Mouse (Mus musculus): ENCODE results near the gene Ankmy1.

Gene Ankmy1

DNA sequence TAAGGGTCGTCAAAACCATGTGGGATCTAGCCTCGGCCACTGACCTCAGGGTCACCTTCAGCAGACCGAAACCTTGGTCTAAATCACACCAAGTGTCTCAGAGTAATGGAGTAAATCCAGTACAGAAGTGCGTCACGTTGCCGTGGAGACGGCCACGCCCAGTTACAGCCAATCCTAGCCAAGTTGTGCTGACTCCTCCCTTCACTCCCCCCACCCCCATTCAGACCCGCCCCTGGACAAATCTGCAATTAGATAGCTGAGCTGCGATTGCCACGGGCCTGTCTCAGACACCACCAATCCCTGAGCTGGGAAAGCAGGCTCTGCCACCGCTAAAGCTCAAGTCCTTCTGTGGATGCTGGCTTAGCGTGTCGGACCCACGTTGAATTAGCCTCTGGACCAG lies at the start of gene Ankmy1:
TSS of gene Ankmy1 (minus strand) at position 121 of the 400 bp plus-strand sequence.
- DNase-seq (ENCODE audit: low read depth, low spot score), result no peak

- DNase-seq (ENCODE audit: low read depth, low spot score), result no peak
These were observed 47.9 kb upstream of the Ankmy1 start, which contains the start of gene Gpr35 for GRCm38 (mm10) chr1:92950607-92951006. TSS of gene Gpr35 (plus strand) at chr1:92950865.

- DNase-seq (ENCODE audit: low read depth, low spot score), result no peak
These were observed 46.7 kb upstream of the Ankmy1 start for GRCm38 (mm10) chr1:92949426-92949825.

- no peak for DNase-seq (ENCODE audit: low read depth, low spot score)
These were observed 45.3 kb upstream of the Ankmy1 start for GRCm38 (mm10) chr1:92947966-92948365.

GRCm38 (mm10) chr1:92943219-92943989 lies 40.7 kb upstream of the Ankmy1 start:
- no peak for DNase-seq (ENCODE audit: low read depth, low spot score)

DNA sequence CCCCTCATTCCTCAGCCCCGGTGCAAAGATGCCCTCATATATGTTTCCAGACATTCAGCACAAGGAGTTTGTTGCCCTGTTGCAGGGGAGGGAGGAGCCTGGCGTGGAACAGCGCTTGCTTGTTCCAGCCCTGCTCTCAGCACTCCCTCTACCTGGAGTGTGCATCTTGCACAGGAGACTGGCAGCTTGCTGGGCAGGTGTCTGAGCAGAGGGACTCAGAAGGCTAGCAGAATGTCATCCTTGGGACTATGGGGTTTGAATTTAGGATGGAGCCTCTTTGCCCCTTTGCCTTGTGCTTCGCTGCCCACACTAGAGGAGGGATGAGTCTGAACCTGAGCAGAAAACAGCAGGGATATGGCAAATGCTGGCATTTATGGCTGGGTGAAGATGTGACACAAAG lies 37.0 kb upstream of the Ankmy1 start:
- no peak for DNase-seq (ENCODE audit: low read depth, low spot score)

GRCm38 (mm10) chr1:92937797-92938196 lies 35.1 kb upstream of the Ankmy1 start:
- no peak for DNase-seq (ENCODE audit: low read depth, low spot score)

DNA sequence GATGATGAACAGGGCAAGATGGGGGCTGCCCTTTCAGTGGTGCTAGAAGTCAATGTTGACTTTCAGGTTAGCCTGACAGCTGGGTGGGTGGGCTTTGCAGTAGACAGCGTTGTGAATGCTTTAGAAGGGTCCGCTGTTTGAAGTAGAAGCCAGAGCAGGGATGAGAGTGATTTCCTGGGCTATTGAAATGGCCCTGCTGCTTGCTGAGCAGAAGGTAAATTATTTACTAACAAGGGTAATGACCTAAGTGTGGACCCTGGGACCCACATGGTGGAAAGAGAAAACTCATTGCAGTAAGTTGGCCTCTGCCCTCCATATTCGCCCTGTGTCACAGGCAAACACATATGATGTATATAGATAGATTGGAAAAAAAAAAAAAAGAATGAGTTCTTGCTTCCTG lies 33.8 kb upstream of the Ankmy1 start:
- no peak for DNase-seq (ENCODE audit: low read depth, low spot score)

DNA sequence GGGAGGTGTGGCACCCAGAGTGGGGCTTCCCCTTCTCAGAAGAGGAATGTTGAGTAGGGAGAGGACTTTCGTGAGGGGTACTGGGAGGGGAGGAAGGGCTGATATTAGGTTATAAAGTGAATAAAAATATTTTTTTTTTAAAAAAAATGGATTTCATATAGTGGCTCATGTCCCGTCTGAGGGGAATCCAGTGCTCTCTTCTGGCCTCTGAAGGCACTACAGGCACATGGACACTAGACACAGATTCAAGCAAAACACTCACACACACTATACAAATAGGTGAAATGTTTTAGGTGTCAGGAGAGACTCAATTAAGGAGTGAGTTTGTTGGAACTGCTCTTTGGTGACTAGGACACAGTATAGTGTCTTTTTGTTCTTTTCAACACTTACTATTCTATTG lies 33.3 kb upstream of the Ankmy1 start:
- no peak for DNase-seq (ENCODE audit: low read depth, low spot score)

DNA sequence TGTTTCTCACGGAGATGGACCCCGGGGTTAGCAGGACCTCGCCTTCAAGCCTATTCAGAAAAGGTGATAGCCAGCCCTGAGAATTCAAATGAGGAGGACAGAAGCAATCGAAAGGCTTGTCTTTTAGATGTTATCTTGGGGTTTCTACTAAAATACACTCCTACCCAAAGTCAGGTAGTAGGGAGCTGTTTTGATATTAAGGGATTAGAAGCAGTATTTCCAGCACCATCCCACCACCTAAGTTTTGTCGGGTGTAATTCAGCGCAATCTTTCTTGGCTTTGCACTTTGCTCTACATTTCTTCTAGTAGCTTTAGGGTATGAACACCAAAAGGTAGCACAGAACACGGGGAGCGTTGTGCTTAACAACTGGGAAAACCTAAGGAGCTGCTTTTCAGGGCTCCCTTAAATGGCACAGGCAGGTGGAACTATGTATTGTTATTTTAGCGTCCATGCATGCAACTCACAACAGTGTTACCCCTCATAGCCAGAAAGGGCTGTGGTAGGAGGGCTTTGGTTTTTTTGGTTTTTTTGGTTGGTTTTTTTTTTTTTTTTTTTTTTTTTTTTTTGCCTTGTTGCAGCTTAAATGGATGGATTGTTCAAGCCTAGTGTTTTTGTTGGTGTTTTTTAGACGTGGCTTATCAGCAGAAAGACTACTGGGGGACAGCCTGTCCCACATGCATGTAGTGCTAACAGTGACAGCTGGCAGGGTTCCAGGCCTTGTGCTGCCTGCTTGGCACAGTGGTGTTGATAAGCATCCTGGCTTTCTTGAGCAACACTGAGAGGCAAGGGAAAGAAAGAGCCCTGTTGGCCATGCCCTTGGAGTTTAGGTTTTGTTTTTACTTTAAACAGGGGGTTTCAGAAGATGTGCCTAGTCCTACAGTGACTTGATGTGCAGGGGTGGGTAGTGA lies 32.6 kb upstream of the Ankmy1 start:
- DNase-seq (ENCODE audit: low read depth, low spot score), result no peak

DNA sequence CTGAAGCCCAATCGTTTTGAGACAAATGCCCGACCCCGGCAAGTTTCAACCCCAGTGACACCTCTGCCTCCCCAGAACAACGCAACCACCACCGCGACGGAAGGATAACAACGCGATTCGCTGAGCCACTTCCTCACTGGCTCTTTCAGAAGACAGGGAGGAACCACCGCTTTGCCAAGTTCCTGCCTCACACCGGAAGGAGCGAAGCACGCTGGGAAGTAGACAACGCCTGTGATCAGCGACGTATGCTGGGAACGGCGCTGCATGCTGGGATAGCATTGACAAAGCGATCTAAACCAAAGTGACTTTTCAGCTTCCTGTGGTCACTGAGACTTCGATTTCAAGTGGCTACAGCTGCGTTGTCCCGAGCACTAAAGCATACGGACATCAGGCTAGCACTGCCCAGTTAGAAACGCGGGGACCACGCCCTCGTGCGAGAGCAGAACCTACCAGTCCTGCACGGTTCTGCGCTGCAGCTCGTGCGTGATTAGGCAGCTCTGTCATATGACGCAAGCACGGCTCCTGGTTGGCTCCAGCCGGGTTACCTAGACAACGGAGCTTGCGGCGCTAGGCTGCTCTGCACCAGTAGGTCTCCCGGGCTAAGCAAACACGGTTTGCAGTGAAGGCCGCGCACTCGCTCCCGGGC lies 31.6 kb upstream of the Ankmy1 start, which contains the start of gene Capn10:
TSS of gene Capn10 (plus strand) at position 195 of the 646 bp plus-strand sequence.
- peak; percentile 91 for DNase-seq (ENCODE audit: low read depth, low spot score)

DNA sequence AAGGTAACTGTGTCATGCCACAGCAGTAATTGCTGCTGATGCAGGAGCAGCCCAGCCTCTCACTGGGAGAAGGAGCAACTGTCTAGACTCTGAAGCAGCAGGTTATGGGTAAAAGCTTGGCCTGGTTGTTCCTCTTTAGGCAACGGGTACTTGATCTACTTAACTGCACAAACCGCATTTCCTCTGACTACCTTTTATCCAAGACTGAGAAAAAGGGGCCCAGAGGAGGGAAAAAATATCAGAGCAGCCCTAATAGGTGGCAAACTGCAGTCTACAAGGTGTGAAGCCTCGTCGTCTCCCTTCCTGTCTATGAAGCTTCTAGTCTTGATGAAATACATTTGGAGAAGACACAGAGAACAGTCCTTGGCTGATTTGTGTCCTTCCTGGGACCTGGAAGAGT lies 30.9 kb upstream of the Ankmy1 start:
- no peak for DNase-seq (ENCODE audit: low read depth, low spot score)

- DNase-seq (ENCODE audit: low read depth, low spot score), result no peak
These were observed 27.5 kb upstream of the Ankmy1 start for GRCm38 (mm10) chr1:92930171-92930706.

DNA sequence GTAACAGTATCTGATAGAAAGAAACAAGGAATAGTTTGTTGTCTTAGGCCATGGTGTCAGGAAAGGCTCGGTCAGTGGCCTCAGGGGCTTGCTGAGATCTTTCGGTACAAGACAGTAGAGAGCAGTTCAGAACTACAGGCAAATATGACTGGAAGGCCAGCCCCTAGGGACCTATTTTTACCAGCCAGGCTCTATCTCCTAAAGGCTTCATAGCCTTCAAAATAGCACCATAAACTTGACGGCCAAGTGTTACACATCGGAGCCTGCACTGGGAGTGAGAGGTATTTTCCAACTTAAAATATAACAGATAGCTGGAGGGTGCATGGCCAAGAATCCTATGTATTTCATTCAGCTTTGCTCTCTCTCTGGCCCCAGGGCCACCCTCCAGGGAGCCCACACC lies 18.8 kb upstream of the Ankmy1 start:
- DNase-seq (ENCODE audit: low read depth, low spot score), result no peak

DNA sequence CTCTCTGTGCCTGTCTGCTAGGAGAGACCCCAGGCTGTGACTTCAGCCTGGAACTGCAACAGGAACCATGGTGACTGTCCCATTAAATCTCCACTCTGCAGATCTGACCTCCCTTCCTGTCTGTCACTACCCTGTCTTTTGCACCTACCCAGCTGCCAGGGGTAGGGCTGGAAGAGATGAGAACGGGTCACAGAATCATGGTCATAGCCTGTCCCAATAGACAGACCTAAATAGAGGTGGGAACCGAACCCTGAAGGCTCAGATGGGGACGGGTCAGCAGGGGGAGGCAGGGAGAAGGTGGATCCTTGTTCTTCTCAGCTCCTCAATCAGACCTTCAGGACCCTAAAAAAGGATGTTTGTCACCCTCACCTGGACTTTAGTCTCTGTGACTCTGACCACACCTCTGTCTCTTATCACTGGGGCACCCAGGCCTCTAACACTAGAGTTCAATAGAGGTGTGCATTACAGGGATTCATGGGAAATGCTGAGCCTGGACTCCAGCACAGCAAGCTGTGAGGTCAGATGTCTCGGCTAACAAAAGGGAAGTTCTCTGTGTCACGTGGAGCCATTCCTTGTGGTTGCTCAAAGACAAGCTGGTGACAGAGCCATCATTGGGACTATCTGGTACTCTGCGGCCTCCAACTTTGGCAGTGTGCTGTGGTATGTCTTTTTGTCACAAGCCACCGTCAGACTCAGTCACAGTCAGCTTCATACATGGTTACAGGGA lies 17.9 kb upstream of the Ankmy1 start:
- DNase-seq (ENCODE audit: low read depth, low spot score), result no peak

GRCm38 (mm10) chr1:92919775-92920174 lies 17.1 kb upstream of the Ankmy1 start:
- DNase-seq (ENCODE audit: low read depth, low spot score), result no peak

DNA sequence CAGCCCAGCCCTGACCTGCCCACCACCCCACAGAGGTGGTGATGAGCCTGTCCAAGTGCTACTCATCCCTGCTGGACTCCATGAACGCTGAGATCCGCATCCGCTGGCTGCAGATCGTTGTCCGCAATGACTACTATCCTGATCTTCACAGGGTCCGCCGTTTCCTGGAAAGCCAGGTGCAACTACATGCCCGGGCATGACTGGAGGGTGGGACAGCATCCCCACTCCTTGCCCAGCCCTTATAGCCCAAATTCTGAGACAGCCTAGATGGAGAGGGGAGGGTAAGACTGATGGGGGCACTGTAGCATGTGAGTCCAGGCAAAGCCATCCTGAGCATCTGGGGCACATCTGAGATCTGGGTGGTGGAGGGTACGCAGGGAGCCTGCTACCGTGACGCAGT lies 16.4 kb upstream of the Ankmy1 start:
- no peak for DNase-seq (ENCODE audit: low read depth, low spot score)

DNA sequence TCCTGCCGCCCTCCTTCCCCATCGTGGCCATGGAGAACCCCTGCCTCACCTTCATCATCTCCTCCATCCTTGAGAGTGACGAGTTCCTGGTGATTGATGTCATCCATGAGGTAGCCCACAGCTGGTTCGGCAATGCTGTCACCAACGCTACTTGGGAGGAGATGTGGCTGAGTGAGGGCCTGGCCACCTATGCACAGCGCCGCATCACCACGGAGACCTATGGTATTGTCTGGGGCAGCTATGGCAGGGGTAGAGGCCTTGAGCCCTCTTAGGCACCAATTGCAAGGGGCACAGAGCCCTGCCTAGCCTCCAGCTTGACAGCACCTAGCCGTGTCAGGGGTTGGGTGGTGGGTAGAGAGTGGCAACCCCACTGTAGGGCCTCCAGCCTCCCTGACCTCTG lies 14.0 kb upstream of the Ankmy1 start:
- no peak for DNase-seq (ENCODE audit: low read depth, low spot score)

DNA sequence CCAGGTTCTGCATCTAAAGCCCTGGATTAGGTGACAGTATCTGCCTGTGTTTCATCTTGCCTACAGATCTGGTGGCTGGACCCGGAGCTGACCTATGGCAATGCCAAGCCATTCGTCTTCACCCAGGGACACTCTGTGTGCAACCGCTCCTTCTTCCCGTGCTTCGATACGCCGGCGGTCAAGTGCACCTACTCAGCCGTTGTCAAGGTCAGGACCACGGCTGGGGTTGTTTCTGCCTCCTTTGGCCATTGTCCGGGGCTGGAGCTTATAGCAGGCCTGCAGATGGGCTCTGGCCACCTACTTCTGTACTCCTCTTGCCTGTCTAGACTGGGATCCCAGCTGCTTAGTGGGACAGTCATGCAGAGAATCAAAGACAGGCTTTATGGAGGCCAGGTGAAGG lies 12.3 kb upstream of the Ankmy1 start:
- DNase-seq (ENCODE audit: low read depth, low spot score), result no peak

DNA sequence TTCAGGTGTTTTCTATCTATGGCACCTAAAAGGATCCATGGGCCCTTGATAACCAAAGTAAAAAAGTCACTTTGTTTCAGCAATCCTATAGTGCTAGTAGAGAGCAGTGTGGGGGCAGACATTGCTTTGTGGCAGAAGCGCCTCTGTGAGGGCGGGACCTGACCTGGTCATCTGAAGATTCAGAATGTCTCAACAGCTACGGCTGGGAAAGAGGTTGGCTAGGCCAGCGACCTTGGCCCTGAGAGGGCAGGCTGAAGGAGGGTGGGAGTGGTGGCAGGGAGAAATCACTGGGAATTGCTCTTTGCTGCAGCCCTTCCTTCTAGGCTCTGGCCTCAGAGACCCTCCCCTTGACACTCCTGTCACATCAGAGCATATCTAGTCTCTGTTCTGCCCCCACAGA lies 11.5 kb upstream of the Ankmy1 start:
- no peak for DNase-seq (ENCODE audit: low read depth, low spot score)

GRCm38 (mm10) chr1:92912286-92912685 lies 9.6 kb upstream of the Ankmy1 start:
- DNase-seq (ENCODE audit: low read depth, low spot score), result no peak

Data from embryo, embryonic 11.5 days (tissue).